Mouse (Mus musculus) forebrain, postnatal 0 days (tissue): ENCODE results near the gene Tmprss13. TPM values are rescaled to one million over a fixed set of nuclear protein-coding genes. Genes with fewer than 3 reads are reported as not detected.

Experiments
- ATAC-seq: fragments of 200-750 bp; cut with Nextera tagmentation; 2 replicates; pipeline ENCODE4 v1.8.0; 2017; ENCODE audit warnings: mild to moderate bottlenecking, moderate library complexity
- DNase-seq: peaks from one replicate; pipeline ENCODE4 v3.0.0-alpha.2; 2015
- H3K27ac ChIP-seq: fragments of 300-500 bp; sonication (generic); 2 replicates; pipeline ENCODE4 v1.5.1; 2014; ENCODE audit warnings: low read depth, mild to moderate bottlenecking, antibody characterized with exemption, low read length, moderate library complexity, mixed read lengths
- H3K27me3 ChIP-seq: fragments of 300-500 bp; sonication (generic); 2 replicates; pipeline ENCODE4 v1.6.1; 2014; ENCODE audit warnings: mild to moderate bottlenecking, low read length, mixed read lengths; ENCODE audit not compliant: insufficient read depth
- H3K36me3 ChIP-seq: fragments of 300-500 bp; sonication (generic); 2 replicates; pipeline ENCODE4 v1.6.1; 2014; ENCODE audit warnings: mild to moderate bottlenecking, moderate library complexity; ENCODE audit not compliant: insufficient read depth
- H3K4me1 ChIP-seq: fragments of 300-500 bp; sonication (generic); 2 replicates; pipeline ENCODE4 v1.6.1; 2014; ENCODE audit warnings: antibody characterized with exemption; ENCODE audit not compliant: insufficient read depth
- H3K4me2 ChIP-seq: fragments of 300-500 bp; sonication (generic); 2 replicates; pipeline ENCODE4 v1.6.1; 2014; ENCODE audit warnings: low read depth, mild to moderate bottlenecking, moderate library complexity
- H3K4me3 ChIP-seq: fragments of 300-500 bp; sonication (generic); 2 replicates; pipeline ENCODE4 v1.5.1; 2014; ENCODE audit warnings: low read depth, low read length, mixed read lengths
- H3K9ac ChIP-seq: fragments of 300-500 bp; sonication (generic); 2 replicates; pipeline ENCODE4 v1.6.1; 2014; ENCODE audit warnings: mild to moderate bottlenecking
- H3K9me3 ChIP-seq: fragments of 300-500 bp; sonication (generic); 2 replicates; pipeline ENCODE4 v1.6.1; 2016; ENCODE audit warnings: low read length
- CTCF ChIP-seq: sonication (generic); IDR thresholded peaks from 2 replicates; pipeline ENCODE4 v1.5.1; 2016; ENCODE audit warnings: antibody characterized with exemption, control low read depth, low read depth
- WGBS: fragments of 180-500 bp; shearing (Covaris S2); extraction: QIAGEN DNeasy Blood & Tissue Kit; methylation state at CpG from one replicate; pipeline ENCODE4 v1.1.7; 2014; 5-methylcytosine and 5-hydroxymethylcytosine counted together
- polyA plus RNA-seq: library from polyadenylated mRNA; unstranded; fragments of >200 nt; fragmentation: Nextera tagmentation; extraction: Ambion mirVana; gene quantifications from 2 replicates; pipeline ENCODE4 v1.2.1, GENCODE M21; 2015
- total RNA-seq: library from RNA; depleted of rRNA; stranded (reverse); fragments of >200 nt; gene quantifications from 2 replicates; pipeline ENCODE4 v1.2.3, GENCODE M21; 2014; rRNA removed

The Tmprss13 gene
- total RNA-seq (not detected in 2 replicates), polyA plus RNA-seq (0.05 TPM in 1 of 2 replicates, not detected in the other)

DNA sequence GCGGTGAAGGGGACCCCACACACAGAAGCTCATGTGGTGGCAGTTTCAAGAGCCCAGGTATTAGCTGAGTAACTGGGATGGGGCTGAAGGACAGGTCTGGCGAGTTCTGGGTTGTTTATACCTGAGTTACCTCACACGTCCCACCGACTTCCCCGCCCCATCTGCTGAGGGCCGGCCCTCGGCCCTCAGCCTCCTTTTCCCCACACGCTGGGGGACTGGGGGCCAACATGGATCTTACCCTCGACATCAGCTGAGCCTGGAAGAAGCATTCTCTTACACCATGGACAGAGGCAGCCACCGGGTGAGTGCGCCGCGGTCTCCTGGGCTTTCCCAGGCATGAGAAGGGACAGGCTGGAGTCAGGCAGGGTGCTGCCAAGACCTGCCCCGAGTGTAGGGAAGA lies at the start of gene Tmprss13:
Gene Tmprss13 (plus strand): TSS at position 246 of the 400 bp plus-strand sequence.
- WGBS = 44% methylated on average over 14 of the region's 14 CpGs
- ATAC-seq = no peak
- TF ChIP-seq CTCF = no peak

DNA sequence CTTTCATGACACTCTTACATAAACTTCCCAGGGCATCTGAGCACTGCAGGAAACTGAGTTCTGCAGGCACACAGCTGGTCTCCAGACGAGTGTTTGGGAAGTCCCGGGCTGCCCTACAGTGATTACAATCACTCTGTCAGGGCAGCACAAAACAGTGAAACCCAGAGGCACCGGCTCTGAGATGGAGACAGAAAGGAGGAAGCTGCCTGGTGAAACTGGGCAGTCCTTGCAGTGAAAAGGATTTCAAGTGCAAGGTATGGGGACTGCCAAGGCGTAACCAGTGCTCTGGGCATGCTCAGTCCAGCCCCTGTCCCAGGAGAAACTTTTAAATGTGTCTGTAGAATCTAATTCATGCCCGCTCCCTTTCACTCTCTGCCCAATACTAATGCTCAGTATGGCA lies 46.7 kb upstream of the Tmprss13 start:
- H3K9ac ChIP-seq = no peak overlapping the region
- no peaks in the 10 kb centered on the region for H3K4me1 ChIP-seq
- ATAC-seq (no peak), DNase-seq (no peak)
- H3K36me3 ChIP-seq = no peaks in the 10 kb centered on the region
- H3K27ac ChIP-seq = no peak overlapping the region
- peaks cover 12% of the 10 kb centered on the region; the same call in 1 of the 2 replicates for H3K27me3 ChIP-seq
- H3K4me3 ChIP-seq = no peak overlapping the region
- H3K9me3 ChIP-seq = no peaks in the 10 kb centered on the region
- TF ChIP-seq CTCF = no peak
- WGBS = 46% methylated on average over 5 of the region's 5 CpGs
- H3K4me2 ChIP-seq = no peak overlapping the region

More for the DNA sequence above, at the start of gene Tmprss13:
- H3K9ac ChIP-seq = no peak within 1 kb of the TSS
- H3K4me3 ChIP-seq = no peak within 1 kb of the TSS
- H3K27ac ChIP-seq = no peak within 1 kb of the TSS
- H3K4me2 ChIP-seq = no peak within 1 kb of the TSS
- no peaks in the 10 kb centered on the region for H3K27me3 ChIP-seq
- no peaks in the 10 kb centered on the region for H3K9me3 ChIP-seq
- no peaks in the 10 kb centered on the region for H3K4me1 ChIP-seq
- no peaks in the 10 kb centered on the region for H3K36me3 ChIP-seq
- no peak for DNase-seq

DNA sequence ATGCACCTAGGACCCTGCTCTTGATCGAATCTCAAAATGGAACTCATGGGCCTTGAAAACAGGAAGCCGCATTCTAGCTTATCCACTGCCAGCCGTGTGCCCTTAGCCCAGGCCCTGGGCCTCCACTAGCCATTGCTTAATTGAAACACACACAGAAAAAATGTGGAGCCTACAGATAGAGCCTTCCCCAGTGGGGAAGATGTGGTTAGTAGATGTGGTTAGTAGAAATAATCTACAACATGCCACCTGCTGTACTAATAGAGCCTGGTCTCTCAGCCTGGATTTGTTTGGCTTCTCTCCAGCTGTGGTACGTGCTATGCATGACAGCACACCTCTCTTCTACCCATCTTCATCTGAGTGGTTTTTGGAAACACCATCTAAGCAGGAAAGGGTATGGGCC lies 44.7 kb upstream of the Tmprss13 start:
- Histone ChIP-seq H3K27ac (no peak overlapping the region), H3K4me2 (no peak overlapping the region), H3K4me3 (no peak overlapping the region), H3K9ac (no peak overlapping the region), H3K27me3 (0 out of 2 replicates have a peak, but pooled peaks cover 3% of the 10 kb centered on the region), H3K4me1 (no peaks in the 10 kb centered on the region), H3K36me3 (no peaks in the 10 kb centered on the region), H3K9me3 (no peaks in the 10 kb centered on the region)
- DNase-seq = no peak
- WGBS = 85% methylated on average over 4 of the region's 4 CpGs
- TF ChIP-seq CTCF = no peak
- no peak for ATAC-seq

DNA sequence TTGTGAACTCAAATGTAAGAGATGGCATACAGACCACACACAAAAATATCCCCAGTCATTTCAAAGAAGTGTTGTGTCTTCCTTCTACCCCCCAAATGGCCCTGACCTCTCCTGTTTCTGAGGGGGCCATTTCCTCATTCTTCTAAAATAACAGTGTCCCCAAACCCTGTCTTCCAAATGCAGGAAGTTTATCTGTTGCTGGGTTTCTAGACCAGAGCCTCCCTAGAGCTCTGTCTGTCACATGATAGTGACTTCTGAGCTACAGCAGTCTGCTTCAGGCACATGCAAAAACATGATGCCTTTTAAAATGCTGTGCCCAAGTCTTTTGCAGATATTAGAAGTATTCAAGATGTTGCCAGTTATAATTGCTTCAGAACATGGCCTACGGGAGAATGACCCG lies 44.3 kb upstream of the Tmprss13 start:
- no peak for TF ChIP-seq CTCF
- no peak overlapping the region for H3K4me3 ChIP-seq
- no peak overlapping the region for H3K9ac ChIP-seq
- DNase-seq (no peak), ATAC-seq (no peak)
- H3K36me3 ChIP-seq = no peaks in the 10 kb centered on the region
- H3K9me3 ChIP-seq = no peaks in the 10 kb centered on the region
- 90% methylated on average over 2 of the region's 2 CpGs for WGBS
- no peak overlapping the region for H3K4me2 ChIP-seq
- no peak overlapping the region for H3K27ac ChIP-seq
- no peaks in the 10 kb centered on the region for H3K4me1 ChIP-seq
- H3K27me3 ChIP-seq = no peaks in the 10 kb centered on the region

DNA sequence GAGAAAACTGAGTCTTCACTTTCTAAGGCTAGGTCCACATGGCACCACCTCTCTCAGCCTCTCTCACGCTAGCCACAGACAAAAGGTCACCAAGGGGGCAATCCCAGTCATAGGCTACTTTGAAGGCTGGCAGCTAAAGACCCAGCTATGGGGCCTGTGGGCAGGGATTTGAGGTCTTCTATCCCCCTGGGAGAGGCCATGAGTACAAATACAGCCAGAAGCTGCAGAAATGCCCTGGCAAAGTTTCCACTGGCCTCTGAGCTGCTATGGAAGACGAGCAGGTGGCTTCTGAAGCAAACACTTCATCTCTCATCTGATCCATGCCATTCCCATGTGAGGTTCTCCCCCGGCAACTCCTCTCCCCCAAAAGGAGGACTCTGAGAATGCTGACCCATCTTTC lies 38.8 kb upstream of the Tmprss13 start:
- no peak for DNase-seq
- no peak overlapping the region for H3K4me3 ChIP-seq
- H3K9ac ChIP-seq = no peak overlapping the region
- WGBS = 81% methylated on average over 3 of the region's 3 CpGs
- no peaks in the 10 kb centered on the region for H3K27me3 ChIP-seq
- no peak for ATAC-seq
- no peaks in the 10 kb centered on the region for H3K4me1 ChIP-seq
- H3K27ac ChIP-seq = no peak overlapping the region
- no peak overlapping the region for H3K4me2 ChIP-seq
- no peaks in the 10 kb centered on the region for H3K9me3 ChIP-seq
- no peaks in the 10 kb centered on the region for H3K36me3 ChIP-seq
- no peak for TF ChIP-seq CTCF

- 79% methylated on average over 3 of the region's 3 CpGs for WGBS
- H3K9ac ChIP-seq = no peak overlapping the region
- no peak for TF ChIP-seq CTCF
- no peak for ATAC-seq
- H3K27me3 ChIP-seq = no peaks in the 10 kb centered on the region
- no peaks in the 10 kb centered on the region for H3K4me1 ChIP-seq
- H3K27ac ChIP-seq = no peak overlapping the region
- no peaks in the 10 kb centered on the region for H3K36me3 ChIP-seq
- DNase-seq = no peak
- no peak overlapping the region for H3K4me3 ChIP-seq
- H3K4me2 ChIP-seq = no peak overlapping the region
- no peaks in the 10 kb centered on the region for H3K9me3 ChIP-seq
Observed at GRCm38 (mm10) chr9:45280891-45281290, 38.0 kb upstream of the Tmprss13 start.

DNA sequence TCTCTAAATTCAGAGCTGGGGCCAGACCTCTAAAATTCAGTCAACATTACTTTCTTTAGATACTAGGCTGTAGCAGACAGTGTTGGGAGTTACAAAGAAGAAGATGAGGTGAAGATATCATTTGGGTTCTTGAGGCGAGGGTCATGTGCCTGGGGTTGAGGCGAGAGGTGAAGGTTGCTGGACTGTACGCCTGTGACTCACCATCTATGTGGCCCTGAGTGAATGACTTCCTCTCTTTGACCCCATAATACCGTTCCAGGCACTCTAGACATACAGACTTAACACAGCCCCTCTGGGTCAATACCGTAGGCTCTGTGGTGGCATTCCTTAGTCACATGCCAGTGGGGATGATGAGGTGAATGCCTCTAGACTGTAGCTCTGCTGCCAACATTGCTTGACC lies 36.4 kb upstream of the Tmprss13 start:
- Histone ChIP-seq H3K4me3 (no peak overlapping the region), H3K36me3 (no peaks in the 10 kb centered on the region), H3K9ac (no peak overlapping the region), H3K27ac (no peak overlapping the region), H3K27me3 (no peaks in the 10 kb centered on the region), H3K9me3 (no peaks in the 10 kb centered on the region), H3K4me2 (no peak overlapping the region), H3K4me1 (no peaks in the 10 kb centered on the region)
- DNase-seq (no peak), ATAC-seq (no peak)
- 82% methylated on average over 5 of the region's 5 CpGs for WGBS
- TF ChIP-seq CTCF = no peak
